Mouse (Mus musculus): ENCODE results near the gene Uncx.
"Not testable (repeated sequence)": the region's sequence is repeated elsewhere in the genome, so short reads cannot be mapped to it uniquely, and the experiment has no call there.

The Uncx gene

GRCm38 (mm10) chr5:139564663-139565062, 21.4 kb downstream of the Uncx start:
- no peak for DNase-seq

DNA sequence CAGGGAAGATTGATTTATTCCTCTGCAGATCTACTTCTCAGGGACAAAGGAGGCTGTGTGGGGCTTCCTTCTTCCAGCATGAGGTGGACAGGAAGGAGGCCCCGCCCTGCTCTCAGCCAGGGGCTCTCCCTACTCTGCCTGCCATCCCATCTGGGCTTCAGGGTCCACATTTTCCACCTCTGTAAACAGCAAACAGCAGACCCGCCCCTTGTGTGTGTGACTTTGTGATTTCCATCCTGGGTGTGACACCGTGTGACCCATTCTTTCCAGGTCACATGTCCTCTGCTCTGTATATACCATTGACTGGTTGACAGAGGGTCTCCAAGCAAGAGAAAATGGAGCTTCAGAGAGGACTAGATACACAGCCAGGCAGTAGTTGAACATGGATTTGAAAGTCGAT, 22.2 kb downstream of the Uncx start:
- no peak for DNase-seq

DNA sequence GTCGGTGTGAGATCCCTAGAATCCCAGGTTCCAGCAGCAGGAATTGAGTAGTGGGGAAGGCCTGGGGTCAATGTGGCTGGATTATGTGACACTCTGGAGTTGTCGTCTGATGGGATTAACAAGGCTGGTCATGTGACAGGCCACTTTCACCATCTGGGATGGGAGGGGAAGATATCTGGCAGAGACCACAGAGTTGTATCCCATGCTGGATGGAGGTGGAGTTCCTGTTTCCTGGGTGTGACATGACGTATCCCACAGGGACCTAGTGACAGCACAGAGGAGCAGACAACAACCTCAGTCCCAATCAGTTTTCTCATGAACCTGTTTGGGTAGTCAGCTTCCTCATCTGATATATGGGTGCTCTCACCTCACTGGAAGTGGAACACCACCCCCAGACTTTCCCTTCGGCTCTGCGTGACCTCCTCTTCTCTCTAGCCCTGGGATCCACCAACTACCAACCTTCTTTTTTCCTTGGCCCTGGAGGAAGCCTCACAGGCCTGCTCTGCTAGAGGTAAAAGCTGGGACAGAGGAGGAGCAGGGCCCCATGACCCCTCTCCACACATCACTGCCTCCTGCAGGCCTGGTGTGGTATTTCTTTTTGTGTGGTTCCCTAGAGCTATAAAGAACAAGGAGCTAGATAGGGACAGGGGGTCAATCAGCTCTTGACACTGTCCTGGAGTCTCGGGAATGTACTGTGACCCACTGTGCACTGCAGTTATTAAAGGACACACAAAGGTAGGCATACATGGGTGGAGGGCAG, 23.5 kb downstream of the Uncx start:
- no peak for DNase-seq

DNA sequence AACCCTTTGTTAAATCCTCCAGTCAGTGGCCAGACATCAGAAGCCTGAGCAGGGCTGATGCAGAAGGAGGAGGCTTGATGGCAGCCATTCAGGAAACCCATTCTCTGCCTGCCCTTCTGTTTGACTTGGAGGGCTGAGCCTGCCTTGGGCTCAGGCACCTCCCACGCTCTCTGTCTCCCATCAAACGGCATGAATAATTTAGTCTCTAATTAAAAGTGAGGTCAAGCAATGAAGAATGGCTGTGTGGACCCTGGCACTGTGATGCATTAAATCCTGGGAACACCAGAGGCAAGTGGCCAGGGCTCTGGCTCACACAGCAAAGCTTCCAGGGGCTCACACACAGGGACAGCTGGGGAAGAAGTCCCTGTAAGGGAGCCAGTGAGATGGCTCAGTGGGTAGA, 24.8 kb downstream of the Uncx start:
- DNase-seq = no peak

- no peak for DNase-seq
These were observed 29.2 kb downstream of the Uncx start for GRCm38 (mm10) chr5:139572526-139572925.

DNA sequence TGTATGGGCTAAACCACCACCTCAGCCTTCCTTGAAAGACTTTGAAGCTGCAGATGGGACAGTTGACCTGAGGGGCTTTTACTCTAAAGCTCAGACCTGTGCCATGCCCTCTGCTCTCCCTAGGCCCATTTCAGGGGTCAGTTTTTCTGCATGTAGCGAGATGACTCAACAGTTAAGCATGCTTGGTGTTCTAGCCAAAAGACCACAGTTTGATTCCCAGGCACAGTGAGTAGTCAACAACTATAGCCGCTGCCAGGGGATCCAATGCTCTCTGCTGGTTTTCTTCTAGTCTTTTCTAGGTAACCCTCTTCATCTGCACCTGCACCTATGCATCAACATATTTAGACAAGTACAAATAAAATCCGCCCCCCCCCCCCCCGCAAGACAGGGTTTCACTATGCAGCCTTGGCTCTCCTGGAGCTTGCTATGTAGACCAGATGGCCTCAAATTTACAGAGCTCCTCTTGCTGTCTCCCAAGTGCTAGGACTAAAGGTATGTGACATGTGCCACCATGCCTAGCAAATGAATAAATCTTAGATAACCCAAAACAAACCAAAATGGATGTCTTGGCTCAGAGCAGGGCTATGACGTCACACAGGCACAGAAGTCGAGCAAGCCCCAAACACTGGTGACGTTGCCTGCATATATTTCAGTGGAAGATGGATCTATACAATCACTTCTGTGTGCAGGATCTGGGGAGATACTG, 30.5 kb downstream of the Uncx start:
- DNase-seq = peak in 1 of 2 experiments; percentile 33

DNA sequence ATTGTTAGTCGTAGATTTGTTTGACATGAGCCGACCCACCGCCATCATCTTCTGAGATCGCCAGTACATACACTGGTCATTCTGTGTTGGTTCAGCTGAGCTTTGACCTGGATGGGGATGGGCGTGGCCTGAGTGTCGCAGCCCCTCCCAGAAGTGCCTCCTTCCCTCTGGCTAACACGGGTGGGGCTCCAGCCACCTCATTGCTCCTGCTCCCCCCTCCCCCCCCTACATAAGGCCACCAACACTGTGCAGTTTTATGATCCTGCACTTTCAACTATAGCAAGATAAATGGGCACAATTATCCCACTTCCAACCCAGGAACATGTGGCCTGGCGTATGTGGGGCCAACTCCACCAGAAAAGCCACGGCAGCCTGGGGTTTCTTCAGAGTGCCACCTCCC, 31.8 kb downstream of the Uncx start:
- no peak for DNase-seq

DNA sequence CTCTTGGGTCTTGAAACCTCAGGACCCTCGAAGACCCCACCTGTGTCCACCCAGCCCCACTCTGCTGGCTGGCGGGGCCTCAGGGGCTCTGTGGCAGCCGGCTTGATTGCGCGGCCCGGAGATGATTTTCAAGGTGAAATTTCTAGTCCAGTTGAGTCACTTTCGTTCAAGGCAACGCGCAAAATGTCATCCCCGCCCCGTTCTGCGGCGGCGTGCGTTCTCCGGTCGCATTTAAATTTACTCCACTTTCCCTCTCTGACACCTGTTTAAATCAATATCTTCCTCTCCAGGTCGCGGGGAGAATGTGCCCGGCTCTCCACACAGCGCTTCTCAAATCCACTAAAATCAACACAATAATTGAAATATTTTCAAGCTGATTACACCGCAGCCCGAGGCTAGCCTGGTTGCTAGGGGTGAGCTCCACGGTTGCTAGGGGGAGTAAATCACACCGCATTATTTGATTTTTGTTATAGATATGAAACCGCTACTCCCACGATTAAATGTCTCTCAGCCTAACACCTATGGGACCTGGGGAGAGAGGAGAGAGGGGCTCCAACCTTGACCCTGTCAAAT, 37.0 kb downstream of the Uncx start:
- DNase-seq = no peak

GRCm38 (mm10) chr5:139581308-139581868, 38.1 kb downstream of the Uncx start:
- DNase-seq = no peak

- peak; percentile 59 to 64 for DNase-seq
These were observed 41.9 kb downstream of the Uncx start for GRCm38 (mm10) chr5:139584971-139585747.

GRCm38 (mm10) chr5:139585748-139586060, 42.4 kb downstream of the Uncx start:
- DNase-seq = no peak

- DNase-seq = not testable (repeated sequence)
These were observed 44.2 kb downstream of the Uncx start for GRCm38 (mm10) chr5:139587459-139587858.

DNA sequence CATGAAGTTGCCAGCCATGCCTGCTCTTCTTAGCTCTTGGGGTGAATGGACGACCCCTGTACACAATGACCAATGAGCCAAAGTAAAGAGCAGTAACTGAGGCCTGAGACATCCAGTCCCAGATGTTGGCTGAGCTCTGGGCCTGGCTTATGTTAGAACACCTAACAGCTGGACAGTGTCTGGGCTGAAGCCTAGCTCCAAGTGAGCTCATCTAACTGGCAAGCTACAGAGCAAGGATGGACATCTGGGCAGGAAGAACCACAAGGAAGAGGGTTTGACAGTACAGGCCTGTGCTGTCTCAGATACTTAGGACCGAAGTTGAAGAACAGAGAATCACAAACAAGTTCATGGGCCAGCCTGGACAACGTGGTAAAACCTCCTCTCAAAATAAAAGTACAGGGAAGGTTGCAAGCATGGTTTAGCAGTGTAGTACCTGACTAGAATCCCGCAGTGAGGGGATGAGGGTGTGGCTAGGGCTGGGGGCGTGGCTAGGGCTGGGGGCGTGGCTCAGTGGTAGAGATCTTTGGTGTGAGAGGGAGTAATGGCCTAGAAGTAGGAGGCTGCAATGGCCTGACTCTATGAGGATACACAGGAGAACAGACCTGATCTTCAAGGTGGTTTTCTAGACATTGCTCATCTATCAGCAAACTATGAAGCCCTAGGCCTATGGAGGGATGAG, 47.5 kb downstream of the Uncx start:
- not testable (repeated sequence) for DNase-seq

- no peak for DNase-seq
These were observed 48.7 kb downstream of the Uncx start for GRCm38 (mm10) chr5:139592011-139592410.

DNA sequence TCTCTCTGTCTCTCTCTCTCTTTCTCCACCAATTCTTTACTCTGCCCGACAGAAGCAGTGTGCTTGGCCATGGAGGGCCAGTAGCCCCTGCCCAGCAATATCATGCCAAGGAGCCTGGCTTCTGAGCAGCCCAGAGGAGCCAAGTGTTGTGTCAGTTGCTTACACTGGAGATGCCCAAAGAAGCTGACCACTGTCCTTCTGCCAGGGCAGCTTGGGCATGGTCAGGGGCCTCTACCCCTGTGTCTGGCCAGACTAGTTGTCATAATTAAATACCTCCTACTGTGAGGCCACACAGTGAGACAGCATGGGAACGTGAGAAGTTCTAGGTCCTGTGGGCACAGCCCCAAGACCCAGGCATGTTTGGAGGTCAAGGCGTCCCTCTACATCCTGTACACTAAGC, 49.6 kb downstream of the Uncx start:
- no peak for DNase-seq

DNA sequence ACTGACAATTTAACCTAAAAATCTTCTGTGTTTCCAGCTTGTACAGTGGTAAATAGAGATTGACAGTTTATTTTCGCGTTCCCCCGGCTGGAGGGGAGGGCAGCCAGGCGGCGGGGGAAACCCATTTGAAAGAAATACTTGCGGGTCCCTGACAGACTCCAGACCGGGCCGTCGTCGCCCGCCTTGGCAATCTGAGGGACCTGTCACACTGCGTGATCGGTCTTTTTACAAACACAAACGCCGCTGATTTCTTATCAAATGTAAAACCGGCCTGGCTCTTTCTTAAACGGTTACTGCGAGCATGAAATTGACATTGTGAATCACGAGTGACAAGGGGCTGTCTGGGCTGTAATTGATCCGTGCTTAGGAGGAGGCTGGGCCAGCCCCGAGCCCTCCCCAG, 50.5 kb downstream of the Uncx start:
- DNase-seq = no peak

DNA sequence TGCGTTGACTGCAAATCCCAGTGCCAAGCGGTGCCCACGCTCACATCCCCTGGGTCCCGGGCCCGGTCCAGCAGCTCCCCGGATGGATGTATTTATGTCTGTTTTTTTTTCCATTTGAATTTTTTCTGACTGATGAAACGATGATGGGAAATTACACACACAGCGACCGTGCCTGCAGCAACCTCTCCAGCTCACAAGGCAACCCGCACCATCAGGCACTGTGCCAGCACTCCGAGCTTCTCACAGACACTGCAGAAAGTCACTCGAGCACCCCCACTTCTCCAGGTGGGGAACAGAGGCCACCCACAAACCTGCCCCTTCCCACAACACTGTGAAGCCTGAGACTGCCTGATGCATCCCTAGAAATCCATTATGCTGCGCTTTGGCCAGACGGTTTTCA, 51.7 kb downstream of the Uncx start:
- DNase-seq = peak; percentile 70 to 71

Data from cerebellum, adult 18-20 months (tissue).